Mouse (Mus musculus) neural tube, embryonic 13.5 days (tissue): ENCODE measurements around the gene Fam172a. TPM values are rescaled to one million over a fixed set of nuclear protein-coding genes. Genes with fewer than 3 reads are reported as not detected.

Experiments
- ATAC-seq: fragments of 200-750 bp; cut with Nextera tagmentation; 2 replicates; pipeline ENCODE4 v1.8.0; 2017; ENCODE audit warnings: low read depth, mild to moderate bottlenecking, moderate TSS enrichment, moderate library complexity
- H3K27ac ChIP-seq: fragments of 300-500 bp; sonication (generic); replicated peaks from 2 replicates; pipeline ENCODE4 v1.5.1; 2015; ENCODE audit warnings: moderate library complexity, mild to moderate bottlenecking, inconsistent platforms
- H3K27me3 ChIP-seq: fragments of 300-500 bp; sonication (generic); 2 replicates; pipeline ENCODE4 v1.6.1; 2015; ENCODE audit warnings: mild to moderate bottlenecking, inconsistent platforms
- H3K36me3 ChIP-seq: fragments of 300-500 bp; sonication (generic); 2 replicates; pipeline ENCODE4 v1.6.1; 2015; ENCODE audit warnings: mild to moderate bottlenecking, inconsistent platforms
- H3K4me1 ChIP-seq: fragments of 300-500 bp; sonication (generic); replicated peaks from 2 replicates; pipeline ENCODE4 v1.6.1; 2015; ENCODE audit warnings: inconsistent platforms
- H3K4me2 ChIP-seq: fragments of 300-500 bp; sonication (generic); 2 replicates; pipeline ENCODE4 v1.6.1; 2015; ENCODE audit warnings: inconsistent platforms, mild to moderate bottlenecking, moderate library complexity
- H3K4me3 ChIP-seq: fragments of 300-500 bp; sonication (generic); 2 replicates; pipeline ENCODE4 v1.5.1; 2015; ENCODE audit warnings: mild to moderate bottlenecking, inconsistent platforms
- H3K9ac ChIP-seq: fragments of 300-500 bp; sonication (generic); 2 replicates; pipeline ENCODE4 v1.6.1; 2015; ENCODE audit warnings: moderate library complexity, mild to moderate bottlenecking, inconsistent platforms
- H3K9me3 ChIP-seq: fragments of 300-500 bp; sonication (generic); 2 replicates; pipeline ENCODE4 v1.6.1; 2016; ENCODE audit warnings: inconsistent platforms
- WGBS: fragments of 180-500 bp; shearing (Covaris S2); methylation state at CpG from one replicate; pipeline ENCODE4 v1.1.7; 2015; 5-methylcytosine and 5-hydroxymethylcytosine counted together
- polyA plus RNA-seq: library from polyadenylated mRNA; unstranded; fragments of >200 nt; fragmentation: Nextera tagmentation; extraction: Ambion mirVana; gene quantifications from 2 replicates; pipeline ENCODE4 v1.2.1, GENCODE M21; 2015

The Fam172a gene
- polyA plus RNA-seq, 1 experiment from 2014 or later, result 35.3 TPM

- Histone ChIP-seq H3K4me2 (no peak overlapping the region), H3K9me3 (no peaks in the 10 kb centered on the region), H3K9ac (no peak overlapping the region), H3K4me3 (no peak overlapping the region), H3K27me3 (no peaks in the 10 kb centered on the region), H3K36me3 (no peaks in the 10 kb centered on the region), H3K4me1 (no peaks in the 10 kb centered on the region), H3K27ac (no peak overlapping the region)
- ATAC-seq, result no peak
Measured at GRCm38 (mm10) chr13:78090701-78091100, 388.9 kb downstream of the Fam172a start.

DNA sequence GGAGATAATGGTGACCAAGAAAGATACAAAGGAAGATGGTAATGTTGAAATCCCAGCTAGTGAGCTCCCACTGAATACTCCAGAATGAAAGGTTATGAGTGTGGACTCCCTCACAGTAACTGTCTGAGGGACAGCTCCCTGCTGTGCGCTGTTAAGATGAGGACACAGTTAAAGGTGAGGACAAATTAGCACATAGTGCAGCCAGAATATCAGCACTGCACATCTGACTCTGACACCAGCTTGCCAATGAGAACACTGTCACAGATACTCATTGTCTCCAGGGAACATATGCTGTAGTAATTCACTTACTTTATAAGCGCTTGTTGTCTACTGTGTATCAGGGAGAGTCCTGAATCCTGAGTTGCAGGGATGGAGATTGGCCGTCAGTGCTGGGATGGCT lies 390.1 kb downstream of the Fam172a start:
- no peak overlapping the region for H3K27ac ChIP-seq
- H3K4me3 ChIP-seq, result no peak overlapping the region
- H3K4me2 ChIP-seq, result no peak overlapping the region
- no peak for ATAC-seq
- no peaks in the 10 kb centered on the region for H3K9me3 ChIP-seq
- H3K9ac ChIP-seq, result no peak overlapping the region
- no peaks in the 10 kb centered on the region for H3K4me1 ChIP-seq
- WGBS, result 72% methylated on average over 3 of the region's 3 CpGs
- H3K36me3 ChIP-seq, result no peaks in the 10 kb centered on the region
- no peaks in the 10 kb centered on the region for H3K27me3 ChIP-seq

- WGBS, result 83% methylated on average over 2 of the region's 2 CpGs
- H3K27ac ChIP-seq, result no peak overlapping the region
- H3K9ac ChIP-seq, result no peak overlapping the region
- H3K4me2 ChIP-seq, result no peak overlapping the region
- H3K36me3 ChIP-seq, result no peaks in the 10 kb centered on the region
- H3K4me1 ChIP-seq, result no peaks in the 10 kb centered on the region
- ATAC-seq, result no peak
- H3K9me3 ChIP-seq, result no peaks in the 10 kb centered on the region
- H3K27me3 ChIP-seq, result no peaks in the 10 kb centered on the region
- H3K4me3 ChIP-seq, result no peak overlapping the region
Measured at GRCm38 (mm10) chr13:78094352-78094751, 392.5 kb downstream of the Fam172a start.

- Histone ChIP-seq H3K4me1 (peaks cover 7% of the 10 kb centered on the region; the same call in 1 of the 2 replicates), H3K9me3 (no peaks in the 10 kb centered on the region), H3K4me2 (no peak overlapping the region), H3K9ac (no peak overlapping the region), H3K27me3 (no peaks in the 10 kb centered on the region), H3K27ac (no peak overlapping the region), H3K4me3 (no peak overlapping the region), H3K36me3 (no peaks in the 10 kb centered on the region)
- WGBS, result 86% methylated on average over 1 of the region's 1 CpGs
- ATAC-seq, result no peak
Measured at GRCm38 (mm10) chr13:78095071-78095973, 393.5 kb downstream of the Fam172a start.

GRCm38 (mm10) chr13:78098858-78099445 lies 397.1 kb downstream of the Fam172a start:
- 79% methylated on average over 5 of the region's 5 CpGs for WGBS
- no peak overlapping the region for H3K9ac ChIP-seq
- no peak overlapping the region for H3K4me2 ChIP-seq
- no peak for ATAC-seq
- H3K27ac ChIP-seq, result no peak overlapping the region
- H3K4me1 ChIP-seq, result peaks cover 8% of the 10 kb centered on the region; the same call in 1 of the 2 replicates
- H3K36me3 ChIP-seq, result no peaks in the 10 kb centered on the region
- H3K9me3 ChIP-seq, result no peaks in the 10 kb centered on the region
- H3K4me3 ChIP-seq, result no peak overlapping the region
- no peaks in the 10 kb centered on the region for H3K27me3 ChIP-seq

DNA sequence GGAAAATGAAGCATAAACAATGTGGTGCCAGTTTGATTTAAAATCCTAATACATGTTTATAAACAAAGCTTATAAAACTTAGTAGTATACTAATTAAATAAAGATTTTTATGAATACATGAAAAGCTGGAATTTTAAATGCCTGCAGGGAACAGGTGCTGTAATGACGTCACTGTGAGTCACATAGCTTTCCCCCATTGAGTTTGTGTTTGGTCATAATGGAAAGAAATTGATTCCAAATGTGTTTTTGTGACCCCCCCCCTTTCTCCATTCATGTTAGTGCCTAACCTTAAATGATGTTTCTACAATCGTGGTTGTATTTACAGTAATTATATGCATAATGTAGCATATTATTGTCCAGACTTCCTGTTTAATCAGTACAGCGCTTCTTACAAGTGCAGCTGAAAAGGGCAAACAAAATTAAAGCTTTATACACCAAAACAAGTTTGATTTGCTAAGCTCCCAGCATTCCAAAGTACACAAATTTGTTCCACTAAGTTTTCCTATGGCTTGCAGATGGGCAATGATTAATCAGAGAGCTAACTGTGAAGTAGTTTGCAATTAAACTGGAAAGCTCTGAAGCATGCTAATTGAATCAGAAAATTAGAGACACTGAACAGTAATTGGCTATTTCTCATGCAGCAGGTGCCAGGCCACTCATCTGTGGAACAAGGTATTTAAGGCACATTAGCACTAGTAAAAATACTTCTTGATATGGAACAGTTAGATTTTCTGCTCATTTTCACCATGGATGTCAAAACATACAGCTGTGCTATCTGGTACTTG lies 398.1 kb downstream of the Fam172a start:
- Histone ChIP-seq H3K9me3 (no peaks in the 10 kb centered on the region), H3K4me3 (no peak overlapping the region), H3K27ac (no peak overlapping the region), H3K9ac (no peak overlapping the region), H3K27me3 (no peaks in the 10 kb centered on the region), H3K4me2 (no peak overlapping the region), H3K36me3 (no peaks in the 10 kb centered on the region), H3K4me1 (peaks cover 8% of the 10 kb centered on the region; the same call in 1 of the 2 replicates)
- 59% methylated on average over 3 of the region's 3 CpGs for WGBS
- peak; percentile 59; the same call in 1 of the 2 replicates for ATAC-seq

DNA sequence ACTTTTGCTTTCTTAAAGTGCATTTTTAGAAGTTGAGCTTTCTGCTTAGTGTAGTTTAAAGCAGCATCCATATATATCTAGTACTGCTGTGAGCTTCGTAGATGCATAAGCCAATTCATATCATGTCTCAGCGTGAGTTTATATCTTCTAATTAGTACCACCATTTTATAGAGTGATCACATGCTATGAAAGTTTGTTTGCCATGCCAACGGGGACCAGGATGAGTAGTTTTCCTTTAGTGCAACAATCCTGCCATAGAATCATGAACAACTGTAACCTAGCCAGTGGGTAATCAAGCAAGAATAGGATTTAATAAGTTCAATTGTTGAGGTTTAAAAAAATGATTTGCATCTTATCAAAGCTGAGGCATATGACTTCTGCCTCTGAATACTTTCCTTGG lies 398.8 kb downstream of the Fam172a start:
- no peaks in the 10 kb centered on the region for H3K27me3 ChIP-seq
- no peak overlapping the region for H3K4me3 ChIP-seq
- no peaks in the 10 kb centered on the region for H3K9me3 ChIP-seq
- H3K4me1 ChIP-seq, result peaks cover 8% of the 10 kb centered on the region; the same call in 1 of the 2 replicates
- no peak overlapping the region for H3K4me2 ChIP-seq
- no peak overlapping the region for H3K9ac ChIP-seq
- ATAC-seq, result no peak
- WGBS, result 73% methylated on average over 3 of the region's 3 CpGs
- no peaks in the 10 kb centered on the region for H3K36me3 ChIP-seq
- H3K27ac ChIP-seq, result no peak overlapping the region

DNA sequence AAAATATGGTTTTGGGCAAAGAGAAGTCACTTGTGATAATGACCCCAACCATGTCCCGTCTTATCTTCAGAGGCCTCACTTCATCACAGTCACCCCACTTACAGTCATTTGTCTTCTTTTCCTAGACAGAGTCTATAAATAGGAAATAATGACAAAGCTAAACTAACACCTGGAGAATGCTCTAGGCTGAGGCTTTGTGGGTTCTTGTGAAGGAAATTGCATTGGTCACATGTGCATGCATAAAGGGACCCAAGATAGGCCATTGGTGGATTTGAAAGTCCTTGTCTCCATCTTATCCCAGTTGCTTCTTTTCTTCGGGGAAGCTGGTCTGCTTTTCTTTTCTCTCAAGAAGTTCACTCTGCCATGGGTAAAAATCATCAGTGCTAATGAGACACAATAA lies 400.5 kb downstream of the Fam172a start:
- Histone ChIP-seq H3K4me2 (no peak overlapping the region), H3K9ac (no peak overlapping the region), H3K4me3 (no peak overlapping the region), H3K9me3 (no peaks in the 10 kb centered on the region), H3K4me1 (peaks cover 8% of the 10 kb centered on the region; the same call in 1 of the 2 replicates), H3K27me3 (no peaks in the 10 kb centered on the region), H3K36me3 (no peaks in the 10 kb centered on the region), H3K27ac (no peak overlapping the region)
- WGBS, result 77% methylated on average over 2 of the region's 2 CpGs
- no peak for ATAC-seq

DNA sequence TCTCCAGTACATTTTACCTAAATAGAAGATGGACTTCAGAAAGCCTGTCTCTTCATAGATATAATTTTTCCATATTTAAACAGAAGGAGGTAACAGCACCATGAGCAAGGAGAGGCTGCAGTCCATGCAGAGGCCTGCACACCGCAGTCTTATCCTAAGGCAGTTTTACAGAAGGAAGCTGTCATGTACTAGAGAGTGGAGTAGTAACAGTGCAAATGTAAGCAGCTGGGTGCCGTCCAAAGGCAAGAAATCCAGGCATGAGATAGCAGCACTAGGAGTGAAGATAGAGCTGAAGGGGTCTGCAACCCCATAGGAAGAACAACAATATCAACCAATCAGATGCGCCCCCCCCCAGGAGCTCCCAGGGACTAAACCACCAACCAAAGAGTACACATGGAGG lies 403.0 kb downstream of the Fam172a start:
- ATAC-seq, result no peak
- Histone ChIP-seq H3K27me3 (no peaks in the 10 kb centered on the region), H3K9ac (no peak overlapping the region), H3K4me1 (peaks cover 6% of the 10 kb centered on the region; the same call in 1 of the 2 replicates), H3K36me3 (no peaks in the 10 kb centered on the region), H3K4me3 (no peak overlapping the region), H3K9me3 (no peaks in the 10 kb centered on the region), H3K27ac (no peak overlapping the region), H3K4me2 (no peak overlapping the region)
- 87% methylated on average over 3 of the region's 3 CpGs for WGBS

DNA sequence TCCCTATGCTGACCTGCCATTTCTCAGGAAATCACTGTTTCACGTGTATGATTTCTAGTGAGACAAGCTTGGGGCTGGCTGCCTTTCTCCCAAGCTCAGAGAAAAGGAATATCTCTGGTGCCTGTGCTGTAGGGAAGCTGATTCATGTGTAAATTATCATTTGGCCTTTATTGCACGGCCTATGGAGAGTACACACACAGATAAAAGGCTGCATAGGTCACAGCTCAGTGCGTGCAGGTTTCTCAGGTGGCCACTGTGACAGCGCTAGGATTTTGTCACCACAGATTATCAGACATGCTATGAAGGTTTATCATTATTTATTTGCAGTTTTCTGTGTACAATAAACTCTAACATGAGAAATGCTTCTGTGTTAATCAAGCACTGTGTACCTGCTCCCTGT lies 408.8 kb downstream of the Fam172a start:
- no peak overlapping the region for H3K4me2 ChIP-seq
- H3K4me1 ChIP-seq, result no peaks in the 10 kb centered on the region
- H3K36me3 ChIP-seq, result no peaks in the 10 kb centered on the region
- no peaks in the 10 kb centered on the region for H3K27me3 ChIP-seq
- no peak overlapping the region for H3K27ac ChIP-seq
- 63% methylated on average over 4 of the region's 4 CpGs for WGBS
- no peak overlapping the region for H3K4me3 ChIP-seq
- no peak overlapping the region for H3K9ac ChIP-seq
- ATAC-seq, result no peak
- no peaks in the 10 kb centered on the region for H3K9me3 ChIP-seq

DNA sequence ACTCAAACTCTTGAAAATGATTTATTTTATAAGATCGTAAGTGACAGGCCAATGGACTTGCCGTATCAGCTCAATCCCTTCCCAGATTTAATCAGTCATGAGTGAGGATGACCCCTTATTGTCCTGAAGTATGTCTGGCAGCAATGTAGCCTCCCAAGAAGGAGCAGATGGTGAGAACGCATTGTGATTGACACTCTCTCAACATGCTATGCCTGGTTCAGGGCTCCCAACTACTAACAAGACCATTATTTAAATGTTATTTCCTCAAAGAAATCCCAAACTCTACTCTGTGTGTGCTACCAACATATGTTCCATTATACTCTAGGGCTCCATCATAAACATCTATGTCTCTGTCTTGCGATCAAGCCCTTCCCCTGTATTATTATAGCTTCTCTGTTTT lies 412.1 kb downstream of the Fam172a start:
- WGBS, result 84% methylated on average over 4 of the region's 4 CpGs
- Histone ChIP-seq H3K9ac (no peak overlapping the region), H3K4me2 (no peak overlapping the region), H3K9me3 (no peaks in the 10 kb centered on the region), H3K4me3 (no peak overlapping the region), H3K27ac (no peak overlapping the region), H3K4me1 (no peaks in the 10 kb centered on the region), H3K36me3 (no peaks in the 10 kb centered on the region), H3K27me3 (no peaks in the 10 kb centered on the region)
- no peak for ATAC-seq

DNA sequence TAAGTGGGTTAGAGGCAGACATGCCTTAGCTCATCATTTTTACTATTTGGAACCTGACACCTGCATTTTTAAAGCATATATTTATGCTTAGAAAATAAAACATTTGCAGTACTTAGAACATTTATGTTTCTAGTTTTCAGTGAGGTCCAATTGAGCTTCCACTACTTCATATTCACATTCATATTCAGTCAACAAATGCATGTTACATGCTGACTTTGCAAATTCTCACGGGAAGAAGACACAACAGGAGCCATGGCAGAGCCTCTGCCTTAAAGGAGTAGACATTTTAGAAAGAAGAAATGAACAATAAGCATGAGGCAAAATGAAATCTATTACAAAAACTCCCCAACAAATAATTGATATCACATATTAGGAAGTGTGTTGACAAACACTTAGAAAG lies 416.9 kb downstream of the Fam172a start:
- WGBS, result 80% methylated on average over 1 of the region's 1 CpGs
- Histone ChIP-seq H3K36me3 (no peaks in the 10 kb centered on the region), H3K4me3 (no peak overlapping the region), H3K9me3 (no peaks in the 10 kb centered on the region), H3K9ac (no peak overlapping the region), H3K27me3 (no peaks in the 10 kb centered on the region), H3K4me2 (no peak overlapping the region), H3K4me1 (no peaks in the 10 kb centered on the region), H3K27ac (no peak overlapping the region)
- no peak for ATAC-seq
